Mouse (Mus musculus): ENCODE measurements around the gene Timm22. TPM values are rescaled to one million over a fixed set of nuclear protein-coding genes. Genes with fewer than 3 reads are reported as not detected.

Timm22 gene
- total RNA-seq, 2 experiments from 2014 or later, result 28.6 to 29.4 TPM

DNA sequence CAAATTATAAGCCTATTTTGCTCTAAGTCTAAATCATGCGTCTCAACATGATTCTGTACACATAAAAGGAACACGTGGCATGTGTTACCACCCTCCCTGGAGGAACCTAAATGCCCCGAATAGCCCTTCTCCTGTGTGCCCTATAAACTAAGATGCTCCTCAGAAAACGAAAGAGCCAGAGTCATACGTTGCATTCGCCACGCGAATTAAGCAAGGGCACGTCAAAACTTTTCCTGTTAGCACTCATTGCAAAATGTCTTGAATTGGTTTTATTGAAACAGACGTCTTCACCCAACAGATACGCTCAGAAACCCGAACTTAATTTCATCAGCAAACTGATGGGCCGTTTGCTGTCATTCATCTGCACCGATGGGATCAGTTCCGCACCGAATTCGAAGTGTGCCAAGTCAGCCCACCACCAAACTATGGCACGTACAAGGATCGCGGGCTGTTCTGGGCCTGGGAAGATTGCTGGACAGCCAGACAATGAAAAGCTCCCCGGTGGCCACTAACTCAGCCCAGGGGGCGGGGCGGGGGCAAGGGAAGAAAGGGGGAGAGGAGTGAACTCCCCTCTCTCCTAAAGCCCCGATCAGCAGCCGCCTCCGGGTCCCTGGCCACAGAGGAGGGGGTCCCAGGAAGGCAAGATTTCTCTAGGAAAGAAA, 9.0 kb upstream of the Timm22 start:
- TF ChIP-seq CTCF (conservative IDR thresholded peaks at IDR 0.05), result no peak
- peak overlapping the region; percentile 70 for H3K4me3 ChIP-seq
- DNase-seq (ENCODE audit: low spot score in 2 of 2), result no peak
- peak overlapping the region; percentile 72; the same call in 1 of the 2 replicates for H3K27ac ChIP-seq

DNA sequence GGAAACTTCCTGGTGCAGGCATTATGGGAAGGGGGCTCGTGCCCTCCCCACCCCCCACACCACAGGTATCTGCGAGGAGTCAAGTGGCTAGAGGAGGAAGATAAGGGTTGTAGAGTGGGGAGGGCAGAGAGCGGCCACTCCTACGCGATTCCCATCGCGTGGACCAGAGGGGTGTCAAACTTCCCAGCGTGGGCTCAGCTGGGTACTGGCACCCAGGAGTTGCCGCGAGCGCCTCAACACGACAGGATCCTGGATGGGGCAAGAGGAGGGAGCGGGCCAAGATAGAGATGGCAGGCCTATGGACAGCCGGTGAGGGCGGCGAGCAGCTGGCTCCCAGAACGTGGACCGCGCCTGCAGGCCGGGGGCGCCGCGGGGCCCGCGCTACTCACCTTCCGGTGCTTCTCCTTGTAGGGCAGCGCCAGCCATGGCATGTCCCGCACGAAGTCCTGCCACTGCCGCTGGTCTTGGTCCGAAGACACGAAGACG, 8.4 kb upstream of the Timm22 start:
- H3K27ac ChIP-seq, result peak overlapping the region; percentile 72
- H3K4me3 ChIP-seq, result peak overlapping the region; percentile 70
- DNase-seq (ENCODE audit: low spot score in 2 of 2), result no peak
- no peak for TF ChIP-seq CTCF (conservative IDR thresholded peaks at IDR 0.05)

DNA sequence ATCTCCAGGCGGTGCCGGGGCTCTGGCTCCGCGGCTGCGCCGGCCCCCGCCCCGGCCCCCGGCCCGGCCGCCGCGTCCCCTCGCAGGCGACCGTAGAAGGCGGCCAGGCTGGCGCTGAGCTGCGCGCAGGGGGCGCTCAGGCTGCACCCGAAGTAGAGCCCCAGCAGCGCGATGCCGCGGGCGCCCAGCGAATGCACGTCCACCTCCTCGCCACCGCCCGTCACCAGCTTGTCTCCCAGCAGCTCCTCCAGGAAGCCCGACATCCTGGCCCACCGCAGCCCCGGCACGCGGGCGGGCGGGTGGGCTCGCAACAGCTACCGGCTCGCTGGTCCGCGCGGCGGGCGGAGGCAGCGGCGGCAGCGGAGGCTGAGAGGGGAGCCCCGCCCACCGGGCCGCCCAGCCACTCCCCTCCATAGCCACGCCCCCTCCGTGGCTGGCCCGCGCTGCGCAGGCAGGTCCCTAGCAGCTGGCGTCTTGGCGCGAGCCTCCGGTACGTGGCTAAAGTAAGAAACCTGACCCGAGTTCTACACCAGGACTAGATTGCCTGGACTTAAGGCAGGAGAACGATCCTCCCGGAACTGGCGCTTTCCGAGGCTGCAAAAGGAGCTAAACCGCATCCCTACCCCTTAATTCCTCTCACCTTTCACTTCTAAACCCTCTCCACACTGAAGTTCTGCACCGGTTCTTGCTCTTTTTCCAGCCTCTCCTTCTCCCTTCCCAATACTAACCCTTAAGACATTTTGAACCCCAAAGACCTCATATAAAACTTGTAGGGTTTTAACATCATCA, 7.8 kb upstream of the Timm22 start, which contains the start of gene Nxn:
Nxn (minus strand) TSS at position 343 of the 789 bp plus-strand sequence.
- H3K27ac ChIP-seq, result peak within 1 kb of the TSS; percentile 72

DNA sequence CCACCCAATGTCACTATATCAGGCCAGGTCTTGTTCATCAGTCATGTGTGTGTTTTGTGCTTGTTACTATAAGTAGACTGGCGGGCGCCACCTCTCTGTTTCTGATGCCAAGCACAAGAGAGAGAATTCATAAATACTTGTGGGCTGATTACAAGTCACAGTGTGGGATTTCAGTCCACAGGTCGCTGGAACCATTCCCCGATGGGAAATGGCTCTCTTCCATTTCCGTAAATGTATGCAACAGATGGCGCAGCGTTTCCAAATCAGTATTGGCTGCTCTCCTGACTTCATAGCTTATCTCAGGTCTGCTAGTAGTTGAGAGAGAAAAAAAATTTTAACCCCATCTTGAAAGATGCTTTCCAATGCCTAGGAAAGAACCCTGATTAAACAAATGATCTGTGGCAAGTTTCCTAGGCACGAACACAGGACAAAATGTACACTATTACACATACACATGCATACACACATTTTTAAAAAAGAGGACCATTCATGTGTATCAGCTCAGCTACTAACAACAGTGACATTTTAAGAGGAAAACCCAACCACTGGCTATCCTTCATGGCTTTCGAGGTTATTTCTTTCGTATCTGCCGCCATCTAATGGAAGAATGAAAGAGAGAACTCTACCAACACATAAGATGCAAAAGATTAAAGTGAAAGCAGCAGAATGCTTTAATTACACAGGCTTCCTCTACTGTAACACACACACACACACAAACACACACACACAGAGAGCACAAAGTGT, 7.0 kb upstream of the Timm22 start:
- Histone ChIP-seq H3K4me3 (peak overlapping the region; percentile 70), H3K27ac (peak overlapping the region; percentile 72)
- no peak for DNase-seq (ENCODE audit: low spot score in 2 of 2)
- TF ChIP-seq CTCF (conservative IDR thresholded peaks at IDR 0.05), result peak; percentile 76

More for the DNA sequence above, 7.8 kb upstream of the Timm22 start, which contains the start of gene Nxn:
- peak within 1 kb of the TSS; percentile 70 for H3K4me3 ChIP-seq
- peak; percentile 40; the same call in 1 of the 2 replicates for TF ChIP-seq CTCF (conservative IDR thresholded peaks at IDR 0.05)
- peak; percentile 70 to 73 for DNase-seq (ENCODE audit: low spot score in 2 of 2)

DNA sequence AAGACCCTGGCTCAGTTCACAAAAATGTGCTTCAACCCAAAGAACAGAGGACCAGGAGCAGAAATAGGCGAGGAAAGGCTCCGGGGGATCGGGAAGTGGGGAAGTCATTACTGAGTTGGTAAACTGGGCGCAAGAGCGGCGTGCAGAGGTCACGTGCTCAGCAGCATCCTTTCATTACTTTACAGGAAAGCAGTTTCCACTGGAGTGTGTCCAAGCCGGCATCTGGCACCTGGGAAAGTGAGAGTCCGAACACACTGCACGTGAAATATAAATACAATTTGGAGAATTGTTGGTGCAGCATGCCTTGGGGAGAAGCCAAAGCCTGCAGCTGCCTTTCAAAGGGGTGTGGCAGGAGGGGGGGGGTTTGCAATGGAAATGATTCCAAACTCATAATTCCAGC, 5.4 kb upstream of the Timm22 start:
- no peak for DNase-seq (ENCODE audit: low spot score in 2 of 2)
- H3K27ac ChIP-seq, result no peak overlapping the region
- no peak overlapping the region for H3K4me3 ChIP-seq
- no peak for TF ChIP-seq CTCF (conservative IDR thresholded peaks at IDR 0.05)

DNA sequence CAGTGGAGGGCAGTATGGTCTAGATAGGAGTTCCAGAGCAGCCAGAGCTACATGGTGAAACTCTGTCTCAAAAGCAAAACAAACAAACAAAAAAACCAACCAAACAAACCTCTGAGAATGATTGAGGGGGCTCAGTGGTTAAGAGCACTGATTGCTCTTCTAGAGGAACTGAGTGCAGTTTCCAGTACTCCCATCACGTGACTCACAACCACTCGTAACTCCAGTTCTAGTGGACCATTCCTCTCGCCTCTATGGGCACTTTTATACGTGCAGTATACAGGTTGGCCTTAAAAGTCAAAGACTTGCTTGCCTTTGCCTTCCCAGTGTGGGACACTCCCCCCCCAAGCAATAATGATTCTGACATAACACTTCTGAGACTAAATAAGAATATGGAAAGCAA, 1.6 kb upstream of the Timm22 start:
- no peak overlapping the region for H3K4me3 ChIP-seq
- no peak overlapping the region for H3K27ac ChIP-seq
- no peak for TF ChIP-seq CTCF (conservative IDR thresholded peaks at IDR 0.05)
- no peak for DNase-seq (ENCODE audit: low spot score in 2 of 2)

DNA sequence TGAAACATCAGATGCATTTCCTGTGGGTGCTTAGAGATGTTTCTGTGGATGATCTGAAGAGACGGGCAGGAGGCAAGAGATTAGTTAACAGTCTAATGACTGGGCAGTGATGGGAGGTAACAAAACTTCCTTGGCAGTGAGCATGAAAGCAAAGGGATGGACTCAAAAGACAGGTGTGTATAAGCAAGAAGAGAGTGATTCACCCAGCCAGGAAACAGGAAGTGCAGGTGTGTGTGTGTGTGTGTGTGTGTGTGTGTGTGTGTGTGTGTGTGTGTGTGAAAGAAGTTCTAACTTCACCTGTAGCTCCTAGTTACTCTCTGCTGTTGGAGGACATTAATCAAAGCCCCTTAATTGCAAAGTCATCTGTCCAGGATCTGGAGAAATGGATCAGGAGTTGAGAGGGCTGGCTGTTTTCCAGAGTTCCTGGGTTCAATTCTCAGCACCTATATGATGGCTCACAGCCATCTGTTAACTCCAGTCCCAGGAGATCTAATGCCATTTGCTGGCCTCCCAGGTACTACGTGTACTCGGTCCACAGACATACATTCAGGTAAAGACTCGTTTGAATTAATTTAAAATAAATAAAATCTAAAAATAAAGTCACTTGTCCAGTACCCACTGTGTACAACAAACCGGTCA, 1.0 kb upstream of the Timm22 start:
- no peak for DNase-seq (ENCODE audit: low spot score in 2 of 2)
- H3K27ac ChIP-seq, result no peak overlapping the region
- no peak overlapping the region for H3K4me3 ChIP-seq
- no peak for TF ChIP-seq CTCF (conservative IDR thresholded peaks at IDR 0.05)

DNA sequence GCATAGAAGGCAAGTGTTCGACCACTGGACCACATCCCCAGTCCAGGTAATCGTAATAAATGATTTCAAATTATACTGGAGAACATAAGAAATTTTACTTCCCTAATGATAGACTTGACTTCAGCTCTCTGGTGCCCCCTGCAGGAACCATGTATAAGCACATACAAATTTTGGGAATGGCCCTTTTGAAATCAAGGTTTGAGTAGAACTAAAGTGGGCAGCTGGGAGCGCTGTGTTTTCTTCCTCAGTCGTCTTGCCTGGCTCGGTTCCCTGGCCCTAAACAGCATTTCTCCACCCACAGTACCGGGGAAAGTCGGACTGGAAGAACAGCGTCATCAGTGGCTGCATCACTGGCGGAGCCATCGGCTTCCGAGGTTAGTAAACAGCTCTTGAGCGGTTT, 4.1 kb downstream of the Timm22 start:
- TF ChIP-seq CTCF (conservative IDR thresholded peaks at IDR 0.05), result peak; percentile 83
- no peak overlapping the region for H3K4me3 ChIP-seq
- DNase-seq (ENCODE audit: low spot score in 2 of 2), result peak; percentile 49 to 74
- no peak overlapping the region for H3K27ac ChIP-seq

DNA sequence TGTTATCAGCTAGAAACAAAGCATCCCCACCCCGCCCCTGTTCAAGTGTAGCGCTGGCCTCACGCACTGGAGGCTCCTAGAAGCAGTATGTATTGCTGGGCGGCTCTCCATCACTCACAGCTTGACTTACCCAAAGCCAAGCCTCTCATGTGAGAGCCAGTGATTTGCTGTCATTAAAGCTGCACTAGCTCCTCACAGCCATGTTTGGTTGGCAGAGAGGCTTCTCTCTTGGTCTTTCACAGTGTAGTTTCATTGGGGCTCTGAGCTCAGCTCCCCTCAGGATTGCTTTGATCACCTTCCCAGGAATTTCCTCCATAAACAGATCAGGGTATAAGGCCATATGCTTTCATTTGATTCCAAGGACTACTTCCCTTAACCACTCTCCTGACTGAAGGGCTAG, 6.5 kb downstream of the Timm22 start:
- TF ChIP-seq CTCF (conservative IDR thresholded peaks at IDR 0.05), result no peak
- peak in 1 of 2 experiments; percentile 10 for DNase-seq (ENCODE audit: low spot score in 2 of 2)
- peak overlapping the region; percentile 37; the same call in 1 of the 2 replicates for H3K27ac ChIP-seq
- no peak overlapping the region for H3K4me3 ChIP-seq

DNA sequence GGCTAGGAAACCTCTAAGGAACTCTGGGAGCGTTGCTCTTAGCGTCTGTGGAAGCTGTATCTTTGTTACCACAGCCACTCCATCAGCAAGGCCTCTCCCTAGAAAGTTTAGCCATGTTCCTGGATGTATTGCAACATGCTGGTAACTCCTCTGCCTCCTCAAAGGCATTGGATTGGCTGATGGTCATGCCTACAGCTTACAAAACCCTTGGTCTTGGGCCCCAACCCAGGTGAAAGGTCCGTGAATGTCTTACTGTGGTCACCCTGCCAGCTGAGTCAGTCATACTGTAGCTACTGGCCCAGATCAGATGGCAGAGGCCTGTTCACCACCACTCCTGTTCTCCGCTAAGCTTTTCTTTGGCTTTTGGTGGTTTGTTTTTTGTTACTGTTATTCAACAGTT, 8.2 kb downstream of the Timm22 start:
- TF ChIP-seq CTCF (conservative IDR thresholded peaks at IDR 0.05), result no peak
- no peak for DNase-seq (ENCODE audit: low spot score in 2 of 2)
- peak overlapping the region; percentile 43; the same call in 1 of the 2 replicates for H3K27ac ChIP-seq
- H3K4me3 ChIP-seq, result no peak overlapping the region

DNA sequence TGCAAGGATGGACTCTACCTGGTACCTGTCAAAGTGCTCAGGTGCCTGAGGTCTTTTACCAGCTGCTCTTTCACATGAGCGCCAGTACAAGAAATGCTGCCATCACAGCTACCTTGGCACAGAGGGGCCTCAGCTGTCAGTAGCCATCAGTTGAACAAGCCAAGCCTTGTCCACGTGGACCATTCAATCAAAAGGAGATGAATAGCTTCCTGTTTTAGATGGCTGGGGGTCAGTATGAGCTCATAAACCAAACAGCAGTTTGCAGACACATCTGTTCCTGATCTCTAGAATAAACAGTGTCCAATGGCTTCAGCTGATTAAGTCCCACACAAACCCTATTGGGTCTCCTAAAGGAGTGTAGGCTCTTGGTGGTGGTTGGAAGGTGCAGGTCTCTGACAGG, 9.2 kb downstream of the Timm22 start:
- no peak overlapping the region for H3K4me3 ChIP-seq
- peak overlapping the region; percentile 43 for H3K27ac ChIP-seq
- TF ChIP-seq CTCF (conservative IDR thresholded peaks at IDR 0.05), result no peak
- DNase-seq (ENCODE audit: low spot score in 2 of 2), result no peak

DNA sequence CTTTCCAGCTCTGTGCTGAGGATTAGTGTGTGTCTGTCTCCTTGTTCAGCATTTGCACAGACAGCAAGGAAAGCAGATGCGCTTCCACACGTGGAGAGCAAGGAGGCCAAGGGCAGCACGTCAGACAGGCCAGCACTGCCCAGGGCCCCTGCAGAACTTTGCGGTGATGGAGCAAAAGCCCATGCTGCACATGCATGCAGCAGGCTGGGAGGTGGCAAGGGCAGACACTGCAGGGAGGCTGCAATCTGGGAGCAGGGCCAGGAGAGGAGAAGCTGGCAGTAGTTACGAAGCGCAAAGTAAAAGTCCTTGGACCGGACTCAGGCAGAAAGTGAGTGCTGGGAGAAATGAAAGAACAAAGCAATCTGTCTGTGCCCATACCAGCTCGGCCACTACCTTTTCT, 11.7 kb downstream of the Timm22 start:
- Histone ChIP-seq H3K27ac (peak overlapping the region; percentile 78), H3K4me3 (no peak overlapping the region)
- TF ChIP-seq CTCF (conservative IDR thresholded peaks at IDR 0.05), result no peak
- no peak for DNase-seq (ENCODE audit: low spot score in 2 of 2)
